Mouse (Mus musculus): ENCODE results near the gene Nalcn. TPM values are rescaled to one million over a fixed set of nuclear protein-coding genes. Genes with fewer than 3 reads are reported as not detected.
"Not testable (repeated sequence)": the region's sequence is repeated elsewhere in the genome, so short reads cannot be mapped to it uniquely, and the experiment has no call there.

Nalcn gene
- 1.2 and 1.3 TPM in 2 replicates for polyA plus RNA-seq (2014; fragmentation: Nextera tagmentation; extraction: Ambion mirVana)

GRCm38 (mm10) chr14:123626501-123627179 lies at the start of gene Nalcn:
Nalcn (minus strand) TSS chr14:123627144.
- H3K9ac ChIP-seq (replicated peaks; ENCODE audit: low read length), result peak within 1 kb of the TSS; percentile 59
- ATAC-seq (replicated peaks; ENCODE audit: insufficient number of reproducible peaks, low FRiP score, low TSS enrichment, low read depth) (peak; percentile 87), DNase-seq (ENCODE audit: low spot score) (peak; percentile 48)
- no peak within 1 kb of the TSS for H3K27ac ChIP-seq (replicated peaks; ENCODE audit: low read depth, low read length)
- H3K4me2 ChIP-seq (ENCODE audit: low read depth, low read length), result peak within 1 kb of the TSS; percentile 91
- no peaks in the 10 kb centered on the region for H3K27me3 ChIP-seq (ENCODE audit: control insufficient read depth, insufficient read depth, low read length)
- no peaks in the 10 kb centered on the region for H3K9me3 ChIP-seq (replicated peaks; ENCODE audit: control insufficient read depth, low read length)
- H3K4me1 ChIP-seq (ENCODE audit: control insufficient read depth, insufficient read depth, low read length), result no peaks in the 10 kb centered on the region
- WGBS, result 2% methylated on average over 36 of the region's 47 CpGs
- H3K36me3 ChIP-seq (replicated peaks; ENCODE audit: control insufficient read depth, insufficient read depth, low read depth, low read length), result no peaks in the 10 kb centered on the region
- H3K4me3 ChIP-seq (ENCODE audit: low read depth, low read length), result peak within 1 kb of the TSS; percentile 51

GRCm38 (mm10) chr14:123671076-123671475 lies 44.1 kb upstream of the Nalcn start:
- not testable (repeated sequence) for H3K27ac ChIP-seq (replicated peaks; ENCODE audit: low read depth, low read length); H3K4me3 ChIP-seq (ENCODE audit: low read depth, low read length); H3K4me1 ChIP-seq (ENCODE audit: control insufficient read depth, insufficient read depth, low read length); H3K4me2 ChIP-seq (ENCODE audit: low read depth, low read length); H3K9me3 ChIP-seq (replicated peaks; ENCODE audit: control insufficient read depth, low read length); H3K36me3 ChIP-seq (replicated peaks; ENCODE audit: control insufficient read depth, insufficient read depth, low read depth, low read length); ATAC-seq (replicated peaks; ENCODE audit: insufficient number of reproducible peaks, low FRiP score, low TSS enrichment, low read depth); H3K27me3 ChIP-seq (ENCODE audit: control insufficient read depth, insufficient read depth, low read length); DNase-seq (ENCODE audit: low spot score); H3K9ac ChIP-seq (replicated peaks; ENCODE audit: low read length)
- 83% methylated on average over 21 of the region's 21 CpGs for WGBS

- no peak overlapping the region for H3K9ac ChIP-seq (replicated peaks; ENCODE audit: low read length)
- H3K4me1 ChIP-seq (ENCODE audit: control insufficient read depth, insufficient read depth, low read length), result no peaks in the 10 kb centered on the region
- no peak overlapping the region for H3K27ac ChIP-seq (replicated peaks; ENCODE audit: low read depth, low read length)
- H3K27me3 ChIP-seq (ENCODE audit: control insufficient read depth, insufficient read depth, low read length), result no peaks in the 10 kb centered on the region
- no peaks in the 10 kb centered on the region for H3K9me3 ChIP-seq (replicated peaks; ENCODE audit: control insufficient read depth, low read length)
- no peak for DNase-seq (ENCODE audit: low spot score)
- H3K4me3 ChIP-seq (ENCODE audit: low read depth, low read length), result no peak overlapping the region
- ATAC-seq (replicated peaks; ENCODE audit: insufficient number of reproducible peaks, low FRiP score, low TSS enrichment, low read depth), result no peak
- no peaks in the 10 kb centered on the region for H3K36me3 ChIP-seq (replicated peaks; ENCODE audit: control insufficient read depth, insufficient read depth, low read depth, low read length)
- no peak overlapping the region for H3K4me2 ChIP-seq (ENCODE audit: low read depth, low read length)
Measured at GRCm38 (mm10) chr14:123664451-123664850, 37.5 kb upstream of the Nalcn start.

GRCm38 (mm10) chr14:123663206-123663605 lies 36.3 kb upstream of the Nalcn start:
- no peak overlapping the region for H3K9ac ChIP-seq (replicated peaks; ENCODE audit: low read length)
- H3K9me3 ChIP-seq (replicated peaks; ENCODE audit: control insufficient read depth, low read length), result no peaks in the 10 kb centered on the region
- H3K27me3 ChIP-seq (ENCODE audit: control insufficient read depth, insufficient read depth, low read length), result no peaks in the 10 kb centered on the region
- H3K4me1 ChIP-seq (ENCODE audit: control insufficient read depth, insufficient read depth, low read length), result no peaks in the 10 kb centered on the region
- no peak overlapping the region for H3K27ac ChIP-seq (replicated peaks; ENCODE audit: low read depth, low read length)
- ATAC-seq (replicated peaks; ENCODE audit: insufficient number of reproducible peaks, low FRiP score, low TSS enrichment, low read depth) (no peak), DNase-seq (ENCODE audit: low spot score) (no peak)
- H3K4me3 ChIP-seq (ENCODE audit: low read depth, low read length), result no peak overlapping the region
- H3K4me2 ChIP-seq (ENCODE audit: low read depth, low read length), result no peak overlapping the region
- H3K36me3 ChIP-seq (replicated peaks; ENCODE audit: control insufficient read depth, insufficient read depth, low read depth, low read length), result no peaks in the 10 kb centered on the region

- DNase-seq (ENCODE audit: low spot score), result no peak
Measured at GRCm38 (mm10) chr14:123662386-123662785, 35.4 kb upstream of the Nalcn start.

GRCm38 (mm10) chr14:123661091-123661491 lies 34.1 kb upstream of the Nalcn start:
- Histone ChIP-seq H3K36me3 (replicated peaks; ENCODE audit: control insufficient read depth, insufficient read depth, low read depth, low read length) (no peaks in the 10 kb centered on the region), H3K27me3 (ENCODE audit: control insufficient read depth, insufficient read depth, low read length) (no peaks in the 10 kb centered on the region), H3K4me3 (ENCODE audit: low read depth, low read length) (no peak overlapping the region), H3K9me3 (replicated peaks; ENCODE audit: control insufficient read depth, low read length) (no peaks in the 10 kb centered on the region), H3K9ac (replicated peaks; ENCODE audit: low read length) (no peak overlapping the region), H3K27ac (replicated peaks; ENCODE audit: low read depth, low read length) (no peak overlapping the region), H3K4me1 (ENCODE audit: control insufficient read depth, insufficient read depth, low read length) (no peaks in the 10 kb centered on the region), H3K4me2 (ENCODE audit: low read depth, low read length) (no peak overlapping the region)
- ATAC-seq (replicated peaks; ENCODE audit: insufficient number of reproducible peaks, low FRiP score, low TSS enrichment, low read depth), result peak; percentile 92
- WGBS, result 20% methylated on average over 20 of the region's 20 CpGs
- DNase-seq (ENCODE audit: low spot score), result peak; percentile 54

More at GRCm38 (mm10) chr14:123662386-123662785, 35.4 kb upstream of the Nalcn start:
- no peak for ATAC-seq (replicated peaks; ENCODE audit: insufficient number of reproducible peaks, low FRiP score, low TSS enrichment, low read depth)
- H3K36me3 ChIP-seq (replicated peaks; ENCODE audit: control insufficient read depth, insufficient read depth, low read depth, low read length), result no peaks in the 10 kb centered on the region
- H3K4me2 ChIP-seq (ENCODE audit: low read depth, low read length), result no peak overlapping the region
- no peak overlapping the region for H3K9ac ChIP-seq (replicated peaks; ENCODE audit: low read length)
- H3K4me3 ChIP-seq (ENCODE audit: low read depth, low read length), result no peak overlapping the region
- WGBS, result 82% methylated on average over 1 of the region's 1 CpGs
- no peak overlapping the region for H3K27ac ChIP-seq (replicated peaks; ENCODE audit: low read depth, low read length)
- no peaks in the 10 kb centered on the region for H3K9me3 ChIP-seq (replicated peaks; ENCODE audit: control insufficient read depth, low read length)
- H3K27me3 ChIP-seq (ENCODE audit: control insufficient read depth, insufficient read depth, low read length), result no peaks in the 10 kb centered on the region
- H3K4me1 ChIP-seq (ENCODE audit: control insufficient read depth, insufficient read depth, low read length), result no peaks in the 10 kb centered on the region

- H3K9ac ChIP-seq (replicated peaks; ENCODE audit: low read length), result no peak within 1 kb of the TSS
- peak within 1 kb of the TSS; percentile 16; the same call in 1 of the 2 replicates for H3K4me2 ChIP-seq (ENCODE audit: low read depth, low read length)
- 11% methylated on average over 7 of the region's 7 CpGs for WGBS
- ATAC-seq (replicated peaks; ENCODE audit: insufficient number of reproducible peaks, low FRiP score, low TSS enrichment, low read depth) (no peak), DNase-seq (ENCODE audit: low spot score) (peak; percentile 53)
- no peaks in the 10 kb centered on the region for H3K4me1 ChIP-seq (ENCODE audit: control insufficient read depth, insufficient read depth, low read length)
- no peak within 1 kb of the TSS for H3K4me3 ChIP-seq (ENCODE audit: low read depth, low read length)
- no peaks in the 10 kb centered on the region for H3K9me3 ChIP-seq (replicated peaks; ENCODE audit: control insufficient read depth, low read length)
- H3K27me3 ChIP-seq (ENCODE audit: control insufficient read depth, insufficient read depth, low read length), result no peaks in the 10 kb centered on the region
- H3K27ac ChIP-seq (replicated peaks; ENCODE audit: low read depth, low read length), result no peak within 1 kb of the TSS
- H3K36me3 ChIP-seq (replicated peaks; ENCODE audit: control insufficient read depth, insufficient read depth, low read depth, low read length), result no peaks in the 10 kb centered on the region
Measured at GRCm38 (mm10) chr14:123659921-123660385, 33.0 kb upstream of the Nalcn start, which contains the start of gene Itgbl1. Itgbl1 (plus strand) TSS chr14:123659971.

GRCm38 (mm10) chr14:123627180-123627562 lies 227 bp upstream of the Nalcn start:
- Histone ChIP-seq H3K27ac (replicated peaks; ENCODE audit: low read depth, low read length) (no peak overlapping the region), H3K4me2 (ENCODE audit: low read depth, low read length) (peak overlapping the region; percentile 91), H3K36me3 (replicated peaks; ENCODE audit: control insufficient read depth, insufficient read depth, low read depth, low read length) (no peaks in the 10 kb centered on the region), H3K4me3 (ENCODE audit: low read depth, low read length) (peak overlapping the region; percentile 51), H3K4me1 (ENCODE audit: control insufficient read depth, insufficient read depth, low read length) (no peaks in the 10 kb centered on the region), H3K9me3 (replicated peaks; ENCODE audit: control insufficient read depth, low read length) (no peaks in the 10 kb centered on the region), H3K27me3 (ENCODE audit: control insufficient read depth, insufficient read depth, low read length) (no peaks in the 10 kb centered on the region), H3K9ac (replicated peaks; ENCODE audit: low read length) (peak overlapping the region; percentile 59)
- no peak for DNase-seq (ENCODE audit: low spot score)
- no peak for ATAC-seq (replicated peaks; ENCODE audit: insufficient number of reproducible peaks, low FRiP score, low TSS enrichment, low read depth)
- WGBS, result 58% methylated on average over 3 of the region's 3 CpGs
